Mouse (Mus musculus): ENCODE data around the gene Gm17018.
A peak's percentile ranks its signal among the peaks of the same experiment; 100 is the strongest.
"Not testable (repeated sequence)": the region's sequence is repeated elsewhere in the genome, so short reads cannot be mapped to it uniquely, and the experiment has no call there.

Gene Gm17018

DNA sequence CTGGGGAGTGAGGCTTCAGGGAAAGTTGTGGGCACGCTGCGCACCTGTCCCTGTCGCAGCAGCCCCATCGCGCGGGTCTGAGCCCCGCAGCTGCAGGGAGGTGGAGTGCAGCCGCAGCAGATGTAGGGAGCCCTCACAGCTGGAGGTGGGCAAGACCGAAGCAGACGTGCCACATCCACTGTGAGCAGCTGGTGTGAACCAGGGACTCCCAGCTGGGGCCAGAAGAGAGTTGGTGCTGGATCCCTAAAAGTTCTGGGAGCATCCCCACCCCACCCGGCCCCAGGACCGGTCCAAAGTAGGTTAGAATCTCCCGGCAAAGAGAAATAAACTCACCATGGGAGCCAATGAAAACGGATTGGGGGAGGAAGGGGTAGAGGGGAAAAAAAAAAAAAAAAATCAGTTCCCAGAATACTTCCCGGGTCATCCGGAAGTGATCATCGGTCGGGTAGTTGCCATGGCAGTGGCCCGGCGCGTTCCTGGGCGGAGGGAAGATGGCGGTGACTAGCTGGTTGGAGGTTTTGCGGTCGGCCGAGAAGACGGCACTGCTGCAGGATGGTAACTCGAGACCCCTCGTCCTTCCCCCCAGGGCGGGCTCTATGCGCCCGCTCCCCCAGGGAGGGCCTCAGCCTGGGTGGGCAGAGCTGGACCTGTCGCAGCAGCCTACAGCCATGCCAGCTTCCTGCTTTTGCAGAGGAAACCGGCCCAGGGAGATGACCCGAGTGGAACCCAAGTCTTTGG is at the start of gene Gm17018, which contains the start of gene Poll:
Gm17018 (plus strand) TSS at position 463 of the 738 bp plus-strand sequence.
Poll (minus strand) TSS at position 379 of the 738 bp plus-strand sequence.
- no peak for DNase-seq (ENCODE audit: extremely low spot score, low read depth, low spot score)

DNA sequence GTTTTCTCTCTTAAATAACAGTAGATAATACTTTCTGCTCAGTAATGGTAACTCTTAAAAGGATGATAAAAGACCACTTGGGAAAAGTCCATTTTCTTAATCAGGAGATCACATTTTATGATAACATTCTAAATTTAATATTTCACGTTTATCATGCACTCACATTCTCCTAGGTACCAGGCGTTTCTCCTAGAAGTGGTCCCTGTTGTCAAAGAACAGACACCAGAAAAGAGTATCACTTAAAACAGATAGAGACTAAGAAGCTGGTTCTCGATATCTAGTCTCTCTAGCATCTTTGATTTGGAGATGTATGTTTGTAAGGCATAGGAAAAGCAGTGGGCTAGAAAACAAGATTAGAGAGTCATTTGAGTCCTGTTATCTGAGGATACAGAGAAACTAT is 49.7 kb upstream of the Gm17018 start:
- DNase-seq (ENCODE audit: extremely low spot score, low read depth, low spot score), result no peak

DNA sequence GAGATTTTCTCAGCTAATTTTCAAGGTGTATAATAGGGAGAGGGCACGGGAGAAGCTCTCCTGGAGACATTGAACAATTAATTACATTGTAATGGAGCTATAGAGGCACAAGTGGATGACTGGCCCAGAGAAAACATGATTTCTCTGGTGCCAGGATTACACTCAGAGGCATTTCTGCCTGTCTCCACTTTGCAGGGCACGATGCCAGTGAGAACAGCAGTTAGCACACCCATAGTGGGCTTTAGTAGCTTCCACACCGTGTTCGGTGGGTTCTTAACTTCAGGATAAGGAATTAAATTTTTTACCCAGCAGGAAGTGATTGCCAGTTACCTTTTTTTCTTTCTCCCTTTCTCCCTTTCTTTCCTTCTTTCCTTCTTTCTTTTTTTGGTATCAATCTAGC is 49.0 kb upstream of the Gm17018 start:
- no peak for DNase-seq (ENCODE audit: extremely low spot score, low read depth, low spot score)

DNA sequence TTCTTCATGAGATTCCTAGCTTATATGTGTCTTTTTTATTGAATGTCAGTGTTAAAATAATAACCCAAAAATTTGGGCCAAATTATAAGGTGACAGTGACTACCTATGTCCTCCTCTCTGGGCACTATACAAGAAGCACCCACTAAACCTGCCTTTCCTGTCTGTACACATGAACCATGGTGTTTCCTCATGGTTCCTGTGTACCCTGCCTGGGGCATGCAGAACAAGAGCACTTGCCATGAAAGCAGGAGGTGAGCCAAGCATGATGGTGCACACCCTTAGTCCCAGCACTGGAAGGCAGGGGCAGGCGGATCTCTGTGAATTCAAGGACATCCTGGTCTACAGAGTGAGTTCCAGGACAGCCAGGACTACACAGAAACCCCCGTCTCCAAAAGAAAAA is 45.1 kb upstream of the Gm17018 start:
- DNase-seq (ENCODE audit: extremely low spot score, low read depth, low spot score), result no peak

DNA sequence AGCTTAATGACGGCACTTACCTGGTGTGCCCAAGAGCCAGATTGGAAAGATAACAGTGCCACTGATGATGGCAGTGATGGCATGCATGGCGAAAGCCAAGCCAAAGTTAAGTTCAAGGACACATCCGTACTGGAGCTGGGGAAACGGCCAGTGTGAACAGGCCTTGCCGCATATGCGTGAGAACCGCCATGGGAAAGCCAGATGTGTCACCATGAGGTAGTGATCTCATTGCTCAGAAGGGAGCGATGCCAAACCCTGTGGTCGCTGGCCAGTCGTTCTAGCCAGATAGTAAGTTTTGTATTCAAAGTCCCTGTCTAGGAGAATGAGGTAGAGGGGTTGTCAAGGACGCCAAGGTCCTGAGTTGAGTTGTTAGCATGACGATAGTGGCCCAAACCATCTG is 44.2 kb upstream of the Gm17018 start:
- DNase-seq (ENCODE audit: extremely low spot score, low read depth, low spot score), result no peak

DNA sequence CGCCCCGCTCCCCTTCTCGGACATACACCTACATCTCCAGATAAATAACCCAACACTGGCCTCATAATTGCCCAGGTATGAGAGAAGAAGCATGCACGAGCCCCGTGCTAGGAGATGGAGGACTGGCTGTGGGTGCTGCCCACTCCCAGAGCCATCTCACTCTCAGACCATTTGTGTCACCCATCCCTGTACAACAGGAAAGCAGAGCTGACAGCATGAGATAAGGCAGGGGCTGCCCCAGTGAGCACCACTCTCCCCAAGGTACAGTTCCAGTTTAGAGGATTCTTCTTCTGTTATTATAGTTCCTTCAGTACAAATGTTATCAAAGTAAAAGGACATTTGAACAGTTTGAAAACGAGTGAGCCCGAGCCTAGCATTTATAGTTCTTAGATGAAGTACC is 33.0 kb upstream of the Gm17018 start:
- DNase-seq (ENCODE audit: extremely low spot score, low read depth, low spot score), result no peak

DNA sequence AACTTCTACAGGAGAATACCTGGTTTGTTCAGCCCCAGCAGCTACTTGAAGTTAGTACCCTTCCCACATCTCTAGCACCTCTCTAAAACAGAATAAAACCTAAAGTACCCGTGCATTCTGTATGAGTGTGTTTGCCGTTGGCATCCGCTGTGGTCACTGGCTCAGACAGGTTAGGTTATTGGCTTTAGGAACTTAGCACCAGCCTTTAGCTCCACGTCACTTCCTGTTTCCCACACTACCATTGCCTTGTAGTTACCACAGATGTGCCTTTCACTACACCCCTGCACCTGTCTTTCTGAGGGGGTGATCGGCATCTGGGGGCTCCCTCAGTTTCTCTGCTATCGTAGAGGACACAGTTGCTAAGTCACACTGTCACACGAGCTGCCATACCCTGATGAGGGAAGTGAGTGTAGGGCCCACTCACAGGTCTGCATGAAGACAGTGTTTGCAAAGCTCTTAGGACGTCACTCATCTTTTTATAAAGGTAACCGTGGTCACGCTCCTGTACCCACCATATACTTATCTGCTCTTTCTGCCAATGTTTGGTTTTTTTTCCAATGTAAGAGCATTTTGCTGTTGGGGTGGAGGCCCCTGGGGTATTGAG is 32.4 kb upstream of the Gm17018 start:
- DNase-seq (ENCODE audit: extremely low spot score, low read depth, low spot score), result no peak

DNA sequence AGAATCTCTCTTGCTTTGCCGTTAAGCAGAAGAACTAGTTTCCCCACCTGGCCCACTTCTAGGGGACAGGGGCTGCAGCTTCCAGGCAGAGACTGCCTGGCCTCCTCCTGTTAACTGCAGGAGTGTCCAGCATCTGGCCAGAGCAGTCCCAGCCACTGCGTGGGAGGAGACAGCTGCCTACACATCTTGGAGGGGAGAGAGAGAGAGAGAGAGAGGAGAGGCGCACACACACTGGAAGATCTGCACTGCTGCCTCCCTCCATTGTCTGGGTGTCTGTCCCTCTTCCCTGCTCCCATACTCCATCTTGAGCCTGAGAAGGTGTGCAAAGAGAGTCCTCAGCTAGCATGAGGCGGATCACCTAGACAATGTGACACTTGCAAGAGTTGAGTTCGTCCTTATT is 31.1 kb upstream of the Gm17018 start:
- no peak for DNase-seq (ENCODE audit: extremely low spot score, low read depth, low spot score)

DNA sequence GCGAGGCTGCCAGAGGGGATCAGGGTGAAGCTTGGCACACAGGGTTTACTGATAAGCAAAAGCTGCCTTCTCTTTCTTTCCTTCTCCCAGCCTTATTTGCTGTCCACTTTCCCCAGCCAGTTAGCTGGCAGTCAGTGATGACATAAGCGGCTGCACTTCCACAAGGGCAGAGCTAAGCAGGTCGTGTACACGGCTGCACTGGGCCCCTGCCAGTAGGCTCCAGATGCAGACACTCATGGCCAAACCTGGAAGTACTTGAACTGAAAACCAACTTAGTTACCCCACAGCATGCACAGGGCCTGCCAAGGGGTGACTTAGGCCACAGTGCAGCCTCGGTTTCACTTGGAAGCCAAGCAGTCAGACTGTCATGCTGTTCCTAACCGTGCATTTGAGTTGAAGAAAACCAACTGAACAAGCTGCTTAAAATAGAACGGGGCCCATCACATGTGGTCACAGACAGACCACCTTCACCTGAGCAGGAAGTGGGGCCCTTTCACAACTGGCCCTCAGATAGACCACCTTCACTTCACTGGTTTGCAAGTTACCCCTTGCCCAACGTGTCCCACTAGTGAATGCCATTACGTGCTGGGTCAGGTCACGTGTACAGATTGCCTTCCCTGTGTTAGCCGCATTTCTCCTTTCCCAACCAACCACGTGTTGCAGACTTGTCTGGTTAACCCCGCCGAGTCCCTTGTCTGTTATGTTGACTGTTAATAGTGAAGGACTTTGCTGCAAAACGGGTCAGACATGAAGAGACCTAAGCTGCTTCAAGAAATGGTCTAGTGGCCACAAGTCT is 30.0 kb upstream of the Gm17018 start:
- no peak for DNase-seq (ENCODE audit: extremely low spot score, low read depth, low spot score)

DNA sequence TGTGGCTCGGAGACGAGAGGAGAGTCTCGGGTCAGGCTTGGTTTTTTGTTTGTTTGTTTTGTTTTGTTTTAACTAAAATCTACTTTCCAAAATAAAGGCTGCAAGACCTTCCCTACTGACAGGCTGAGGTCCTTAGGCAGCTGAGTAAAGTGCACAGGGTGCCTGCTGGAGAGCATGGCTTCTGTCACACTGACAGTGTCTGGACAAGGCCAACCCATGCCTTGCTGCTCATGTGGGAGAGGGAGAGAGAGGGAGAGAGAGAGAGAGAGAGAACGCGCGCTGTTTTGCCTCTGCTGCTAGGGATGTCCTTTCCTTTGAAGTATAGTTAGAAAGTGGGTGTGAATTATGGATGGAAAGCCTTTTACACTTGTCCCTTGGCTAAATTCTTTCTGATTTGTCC is 28.9 kb upstream of the Gm17018 start:
- no peak for DNase-seq (ENCODE audit: extremely low spot score, low read depth, low spot score)

DNA sequence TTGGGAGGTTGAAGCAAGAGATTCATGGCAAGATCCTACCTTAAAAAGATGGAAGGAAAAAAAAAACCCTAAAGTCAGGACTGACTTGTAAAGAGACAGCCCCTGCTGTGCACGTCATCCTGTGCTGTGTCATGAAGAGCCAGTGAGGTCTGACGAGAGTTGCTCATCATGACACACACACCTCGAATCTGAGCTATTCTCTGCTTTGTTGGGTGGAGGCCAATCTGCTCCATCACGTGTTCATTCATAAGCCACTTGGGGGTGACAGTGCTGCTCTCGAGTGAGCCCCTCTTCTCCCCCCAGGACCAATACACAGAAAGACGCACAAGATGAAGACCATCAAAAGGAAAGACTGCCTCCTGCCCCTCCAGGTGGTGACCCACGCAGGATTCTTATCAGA is 26.8 kb upstream of the Gm17018 start:
- no peak for DNase-seq (ENCODE audit: extremely low spot score, low read depth, low spot score)

DNA sequence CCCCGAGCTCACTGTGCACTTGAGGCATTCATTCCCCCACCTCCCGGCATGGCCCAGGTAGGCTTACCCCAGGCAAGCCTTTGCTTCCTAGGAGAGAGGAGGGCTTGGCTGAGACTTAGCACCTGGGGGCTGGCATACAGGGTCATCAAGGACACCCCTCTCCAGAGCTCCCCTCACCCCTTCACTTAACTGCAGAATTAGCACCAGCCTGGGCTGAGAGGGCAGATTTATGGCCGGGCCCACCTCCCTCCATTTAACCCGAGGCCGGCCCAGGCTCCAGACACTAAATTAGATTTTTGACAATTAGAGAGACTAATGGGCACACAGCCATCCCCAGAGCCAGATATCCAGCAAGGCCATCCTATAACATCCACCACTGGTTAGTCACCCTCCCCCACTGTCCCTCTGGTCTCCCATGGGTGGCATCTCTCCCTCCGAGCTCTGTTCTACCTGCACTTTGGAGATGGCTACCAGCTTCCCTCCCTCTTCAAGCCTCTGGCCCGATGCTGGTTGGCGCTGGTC is 25.1 kb upstream of the Gm17018 start:
- no peak for DNase-seq (ENCODE audit: extremely low spot score, low read depth, low spot score)

DNA sequence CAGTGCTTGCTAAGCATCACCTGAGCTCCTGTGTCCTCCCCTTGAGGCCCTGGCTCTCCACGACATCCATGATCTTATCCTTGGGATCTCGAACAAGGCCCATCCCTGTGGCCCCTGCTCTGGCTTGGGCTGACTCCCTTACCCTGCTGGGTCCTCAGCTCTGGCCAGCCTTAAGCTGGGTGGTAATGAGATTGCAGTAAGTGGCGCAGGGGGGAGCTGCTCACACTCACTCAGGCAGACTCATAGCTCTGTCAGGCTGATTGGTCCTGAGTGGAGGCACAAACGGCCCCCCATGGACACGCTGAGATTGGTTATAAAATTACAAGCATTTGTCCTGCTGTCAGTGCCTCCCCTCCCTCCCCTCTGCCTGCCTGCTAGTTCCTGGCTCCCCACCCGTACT is 24.5 kb upstream of the Gm17018 start:
- no peak for DNase-seq (ENCODE audit: extremely low spot score, low read depth, low spot score)

DNA sequence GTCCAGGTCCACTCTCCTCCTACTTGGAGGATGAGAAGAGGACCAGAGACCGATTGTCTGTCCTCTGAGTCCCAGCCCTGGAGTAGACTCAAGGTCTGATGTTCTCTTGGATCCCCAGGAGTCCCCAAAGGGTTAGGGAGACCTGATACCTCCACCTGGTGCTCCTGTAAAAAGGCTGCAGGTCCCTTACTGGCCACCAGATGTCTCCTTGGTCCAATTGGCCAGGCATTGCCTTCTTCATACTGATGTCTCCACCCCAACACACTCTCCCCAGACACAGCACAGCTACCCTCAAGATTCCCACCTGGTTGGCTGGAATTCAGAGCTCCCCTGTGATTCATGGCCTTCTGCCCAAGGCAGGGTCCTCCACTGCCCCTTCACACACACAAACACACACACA is 22.9 kb upstream of the Gm17018 start:
- no peak for DNase-seq (ENCODE audit: extremely low spot score, low read depth, low spot score)

DNA sequence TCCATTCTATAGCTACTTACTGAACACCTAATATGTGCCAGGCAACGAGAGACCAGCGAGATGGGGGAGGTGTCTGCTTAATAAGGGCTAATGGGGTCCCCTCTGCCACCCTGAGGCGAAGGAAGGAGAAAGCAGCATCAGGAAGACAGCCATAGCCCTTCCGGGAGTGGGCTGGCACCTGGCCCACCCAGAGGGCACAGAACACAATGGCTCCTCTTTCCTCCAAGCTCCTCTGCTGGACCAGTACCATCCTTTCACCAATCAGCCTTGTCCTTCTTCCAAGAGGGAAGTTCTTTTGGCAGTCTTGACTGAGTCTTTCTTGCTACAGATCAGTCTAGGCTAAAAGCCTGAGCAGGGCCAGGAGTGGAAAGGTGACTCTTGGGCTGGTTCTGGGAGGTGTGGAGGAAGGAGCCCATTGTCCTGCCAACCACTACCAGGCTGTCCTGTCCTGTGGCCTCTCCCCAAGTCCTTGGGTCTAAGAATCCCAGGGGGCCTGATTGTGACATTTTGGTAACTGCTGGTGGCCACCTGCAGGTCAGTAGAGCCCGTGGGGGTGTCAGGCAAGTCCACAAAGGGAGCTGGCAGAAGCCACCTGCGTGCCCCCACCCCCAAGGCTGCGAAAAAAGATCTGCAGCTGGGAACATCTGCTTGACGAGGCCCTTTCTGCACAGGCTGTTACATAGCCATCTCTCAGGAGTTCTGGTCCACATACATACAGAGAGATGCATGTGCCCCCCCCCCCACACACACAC is 19.6 kb upstream of the Gm17018 start:
- no peak for DNase-seq (ENCODE audit: extremely low spot score, low read depth, low spot score)

DNA sequence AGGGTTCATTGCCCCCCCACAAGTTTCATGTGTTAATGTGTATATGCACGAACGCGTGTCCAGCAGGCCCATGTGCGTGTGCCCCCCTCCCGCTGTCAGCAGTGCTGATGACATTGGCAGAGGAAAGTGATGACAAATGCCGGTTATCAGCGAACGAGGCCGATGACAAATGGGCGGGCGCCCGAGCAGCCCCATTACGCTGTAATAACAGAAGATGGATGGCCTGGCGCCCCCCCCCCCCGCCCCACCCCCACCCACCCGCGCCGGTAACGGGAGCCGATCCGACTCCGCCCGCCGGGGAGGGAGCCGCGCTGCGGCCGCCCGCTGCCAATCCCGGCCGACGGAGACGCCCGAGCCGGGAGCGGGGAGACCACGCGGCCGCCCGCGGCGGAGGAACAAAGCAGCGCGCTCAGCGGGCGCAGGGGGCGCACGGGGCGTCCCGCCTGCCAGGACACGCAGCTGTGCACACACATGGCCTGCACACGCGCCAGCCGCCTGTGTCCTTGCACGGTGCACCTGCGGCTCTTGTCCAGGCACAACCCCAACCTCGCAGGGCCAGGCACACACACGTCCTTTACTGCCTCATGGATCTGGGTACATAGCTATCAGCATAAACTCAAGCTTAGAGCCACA is 18.9 kb upstream of the Gm17018 start:
- DNase-seq (ENCODE audit: extremely low spot score, low read depth, low spot score), result no peak

DNA sequence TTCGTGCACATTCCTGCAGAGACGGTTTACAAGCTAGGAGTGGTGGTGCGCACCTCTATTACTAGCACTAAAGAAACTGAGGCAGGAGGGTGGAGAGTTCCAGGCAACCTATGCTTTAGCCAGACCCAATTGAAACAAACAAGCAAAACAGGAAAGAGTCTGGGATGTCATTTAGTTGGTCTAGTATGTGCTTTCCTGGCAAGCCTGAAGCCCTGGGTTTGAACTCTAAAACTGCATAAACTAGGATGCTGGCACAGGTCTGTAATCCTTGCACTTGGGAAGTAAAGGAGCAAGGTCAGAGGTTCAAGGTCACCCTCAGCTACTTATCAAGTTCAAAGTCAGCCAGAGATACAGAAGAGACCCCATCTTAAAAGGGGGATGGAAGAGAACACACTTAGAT is 18.4 kb upstream of the Gm17018 start:
- no peak for DNase-seq (ENCODE audit: extremely low spot score, low read depth, low spot score)

DNA sequence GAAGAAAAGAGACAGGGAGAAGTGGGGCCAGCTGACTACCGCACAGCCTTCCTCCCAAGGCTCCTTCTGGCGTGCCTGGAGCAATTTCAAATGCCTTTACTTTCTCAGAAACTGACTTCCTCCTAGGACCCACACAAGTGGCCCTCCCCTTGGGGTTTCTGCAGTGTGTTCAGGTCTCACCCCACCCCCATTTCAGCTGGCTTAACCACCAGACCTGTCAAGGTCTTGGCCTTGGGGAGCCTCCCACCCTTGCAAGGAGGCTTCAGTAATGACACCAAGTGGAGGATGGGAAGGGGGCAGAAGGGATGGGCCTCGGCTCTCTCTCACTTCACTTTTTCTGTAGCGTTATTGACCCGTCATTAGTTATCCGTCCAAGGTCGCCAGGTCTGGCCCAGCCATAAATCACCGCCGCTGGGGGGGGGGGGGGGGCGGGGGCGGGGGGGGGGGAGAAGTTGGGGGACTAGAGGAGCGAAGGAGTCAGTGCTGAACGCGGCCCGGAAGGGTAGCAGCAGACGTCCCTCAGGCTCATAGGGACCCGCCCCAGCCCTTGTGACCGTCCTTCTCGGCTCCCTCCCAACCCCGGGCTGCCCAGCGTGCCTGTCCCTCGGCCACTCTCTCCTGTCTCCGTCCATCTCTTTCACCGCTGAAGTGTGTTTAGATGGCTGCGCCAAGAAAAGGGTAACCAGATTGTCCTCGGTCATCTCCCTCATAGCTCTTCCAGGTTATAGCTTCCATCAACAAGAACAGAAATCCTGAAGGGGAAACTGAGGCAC is 16.1 kb upstream of the Gm17018 start:
- no peak for DNase-seq (ENCODE audit: extremely low spot score, low read depth, low spot score)

DNA sequence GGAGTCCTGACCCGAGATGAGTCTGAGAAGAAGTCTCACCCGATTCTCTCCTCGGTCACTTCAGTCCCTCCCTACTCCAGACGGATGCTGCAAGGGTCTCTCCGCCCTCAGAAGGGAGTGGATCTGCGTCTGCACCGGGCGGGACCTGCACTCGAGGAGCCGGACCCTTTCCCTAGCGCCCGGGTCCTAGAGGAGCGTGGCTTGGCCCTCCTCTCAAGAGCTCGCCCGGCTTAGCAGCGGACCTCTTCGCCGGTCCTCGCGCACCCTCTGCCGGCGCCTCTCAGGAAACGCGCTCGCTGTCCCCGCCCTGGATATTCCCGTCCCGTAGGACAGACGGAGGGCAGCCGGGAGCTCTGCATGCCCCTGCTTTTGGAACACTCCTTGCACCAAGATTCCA is 15.5 kb upstream of the Gm17018 start:
- peak; percentile 47 for DNase-seq (ENCODE audit: extremely low spot score, low read depth, low spot score)

DNA sequence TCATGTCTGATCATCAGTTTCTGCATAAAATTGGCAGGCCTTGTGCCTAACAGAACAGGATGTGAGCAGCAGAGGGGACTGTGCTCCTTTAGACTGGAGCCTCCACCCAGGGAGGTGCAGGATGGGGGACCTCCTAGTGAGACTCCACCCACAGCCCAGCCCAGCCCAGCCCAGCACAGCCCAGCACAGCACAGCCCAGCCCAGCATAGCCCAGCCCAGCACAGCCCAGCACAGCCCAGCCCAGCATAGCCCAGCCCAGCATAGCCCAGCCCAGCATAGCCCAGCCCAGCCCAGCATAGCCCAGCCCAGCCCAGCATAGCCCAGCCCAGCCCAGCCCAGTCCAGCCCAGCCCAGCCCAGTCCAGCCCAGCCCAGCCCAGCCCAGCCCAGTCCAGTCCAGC is 12.2 kb upstream of the Gm17018 start:
- DNase-seq (ENCODE audit: extremely low spot score, low read depth, low spot score), result not testable (repeated sequence)

All from hindlimb bud, embryonic 11.5 days (tissue).